Mouse (Mus musculus) erythroblast, embryonic 14.5 days (primary cell): ENCODE results near the gene Arhgef2. TPM values are rescaled to one million over a fixed set of nuclear protein-coding genes. Genes with fewer than 3 reads are reported as not detected.
A peak's percentile ranks its signal among the peaks of the same experiment; 100 is the strongest.

Experiments used
- H3K27me3 ChIP-seq: 2 replicates; pipeline ENCODE4 v1.6.1; 2012; ENCODE audit warnings: inconsistent platforms; ENCODE audit not compliant: control insufficient read depth
- H3K36me3 ChIP-seq: 2 replicates; pipeline ENCODE4 v1.6.1; 2012; ENCODE audit warnings: mild to moderate bottlenecking, inconsistent platforms; ENCODE audit not compliant: control insufficient read depth
- H3K4me1 ChIP-seq: 2 replicates; pipeline ENCODE4 v1.6.1; 2012; ENCODE audit warnings: inconsistent platforms; ENCODE audit not compliant: control insufficient read depth
- H3K4me3 ChIP-seq: replicated peaks from 2 replicates; pipeline ENCODE3; 2012; ENCODE audit warnings: moderate library complexity, mild to moderate bottlenecking, inconsistent platforms
- H3K9me3 ChIP-seq: 2 replicates; pipeline ENCODE4 v1.6.1; 2012; ENCODE audit warnings: low read length, inconsistent platforms, mixed read lengths; ENCODE audit not compliant: control insufficient read depth
- GATA1 ChIP-seq: IDR thresholded peaks from 2 replicates; pipeline ENCODE4 v1.6.1; 2012; ENCODE audit warnings: low read length, inconsistent platforms, mixed read lengths
- TAL1 ChIP-seq: IDR thresholded peaks from 3 replicates; pipeline ENCODE4 v1.6.1; 2012; ENCODE audit warnings: low read length, inconsistent platforms, mixed read lengths
- polyA plus RNA-seq: library from polyadenylated mRNA; stranded (reverse); fragments of >175 nt; gene quantifications from 2 replicates; pipeline ENCODE4 v1.2.3, GENCODE M21; 2012

Arhgef2 gene
- polyA plus RNA-seq, 1 experiment, result 0.13 TPM

GRCm38 (mm10) chr3:88618074-88618871 lies 12.5 kb downstream of the Arhgef2 start:
- Histone ChIP-seq H3K4me3 (no peak overlapping the region), H3K36me3 (no peaks in the 10 kb centered on the region), H3K27me3 (peaks cover 29% of the 10 kb centered on the region), H3K9me3 (no peaks in the 10 kb centered on the region), H3K4me1 (peaks cover 52% of the 10 kb centered on the region)
- no peak for TF ChIP-seq TAL1
- TF ChIP-seq GATA1, result no peak

- H3K4me3 ChIP-seq, result no peak overlapping the region
- H3K36me3 ChIP-seq, result no peaks in the 10 kb centered on the region
- H3K9me3 ChIP-seq, result no peaks in the 10 kb centered on the region
- TF ChIP-seq GATA1 (no peak), TAL1 (no peak)
- peaks cover 63% of the 10 kb centered on the region for H3K4me1 ChIP-seq
- H3K27me3 ChIP-seq, result peaks cover 29% of the 10 kb centered on the region
These were observed 13.6 kb downstream of the Arhgef2 start for GRCm38 (mm10) chr3:88619113-88620097.

GRCm38 (mm10) chr3:88620146-88620991 lies 14.6 kb downstream of the Arhgef2 start:
- Histone ChIP-seq H3K36me3 (no peaks in the 10 kb centered on the region), H3K9me3 (no peaks in the 10 kb centered on the region), H3K4me3 (peak overlapping the region; percentile 73), H3K4me1 (peaks cover 63% of the 10 kb centered on the region), H3K27me3 (peaks cover 29% of the 10 kb centered on the region)
- no peak for TF ChIP-seq GATA1
- no peak for TF ChIP-seq TAL1

- Histone ChIP-seq H3K4me3 (peak overlapping the region; percentile 73), H3K9me3 (no peaks in the 10 kb centered on the region), H3K4me1 (peaks cover 68% of the 10 kb centered on the region), H3K27me3 (peaks cover 29% of the 10 kb centered on the region), H3K36me3 (no peaks in the 10 kb centered on the region; the same call in 1 of the 2 replicates)
- TF ChIP-seq GATA1 (no peak), TAL1 (no peak)
These were observed 15.3 kb downstream of the Arhgef2 start for GRCm38 (mm10) chr3:88620992-88621536.

GRCm38 (mm10) chr3:88621537-88622112 lies 15.9 kb downstream of the Arhgef2 start:
- Histone ChIP-seq H3K4me1 (peaks cover 74% of the 10 kb centered on the region), H3K27me3 (peaks cover 29% of the 10 kb centered on the region), H3K36me3 (no peaks in the 10 kb centered on the region; the same call in 1 of the 2 replicates), H3K9me3 (no peaks in the 10 kb centered on the region), H3K4me3 (peak overlapping the region; percentile 73)
- TF ChIP-seq TAL1, result no peak
- TF ChIP-seq GATA1, result no peak

GRCm38 (mm10) chr3:88622113-88622940 lies 16.6 kb downstream of the Arhgef2 start:
- H3K36me3 ChIP-seq, result no peaks in the 10 kb centered on the region; the same call in 1 of the 2 replicates
- peaks cover 81% of the 10 kb centered on the region for H3K4me1 ChIP-seq
- TF ChIP-seq GATA1, result no peak
- TF ChIP-seq TAL1, result no peak
- H3K27me3 ChIP-seq, result peaks cover 29% of the 10 kb centered on the region
- H3K4me3 ChIP-seq, result peak overlapping the region; percentile 73
- no peaks in the 10 kb centered on the region for H3K9me3 ChIP-seq

- peaks cover 29% of the 10 kb centered on the region for H3K27me3 ChIP-seq
- peak overlapping the region; percentile 73 for H3K4me3 ChIP-seq
- H3K36me3 ChIP-seq, result no peaks in the 10 kb centered on the region; the same call in 1 of the 2 replicates
- H3K9me3 ChIP-seq, result no peaks in the 10 kb centered on the region
- TF ChIP-seq GATA1 (no peak), TAL1 (no peak)
- H3K4me1 ChIP-seq, result peaks cover 83% of the 10 kb centered on the region
These were observed 17.2 kb downstream of the Arhgef2 start for GRCm38 (mm10) chr3:88622941-88623345.
